Mouse (Mus musculus) embryonic facial prominence, embryonic 10.5 days (tissue): ENCODE measurements around the gene Card14. TPM values are rescaled to one million over a fixed set of nuclear protein-coding genes. Genes with fewer than 3 reads are reported as not detected.

Source experiments
- DNase-seq: peaks from one replicate; pipeline ENCODE4 v3.0.0-alpha.2; 2017; ENCODE audit warnings: low spot score
- H3K27ac ChIP-seq: fragments of 300-500 bp; sonication (generic); replicated peaks from 2 replicates; pipeline ENCODE4 v1.5.1; 2016; ENCODE audit warnings: mild to moderate bottlenecking
- H3K27me3 ChIP-seq: fragments of 300-500 bp; sonication (generic); replicated peaks from 2 replicates; pipeline ENCODE4 v1.6.1; 2016; ENCODE audit warnings: low read depth, mild to moderate bottlenecking; ENCODE audit not compliant: poor library complexity, severe bottlenecking
- H3K36me3 ChIP-seq: fragments of 300-500 bp; sonication (generic); replicated peaks from 2 replicates; pipeline ENCODE4 v1.6.1; 2016; ENCODE audit warnings: mild to moderate bottlenecking, moderate library complexity
- H3K4me1 ChIP-seq: fragments of 300-500 bp; sonication (generic); 2 replicates; pipeline ENCODE4 v1.6.1; 2016
- H3K4me3 ChIP-seq: fragments of 300-500 bp; sonication (generic); 2 replicates; pipeline ENCODE4 v1.5.1; 2016; ENCODE audit warnings: mild to moderate bottlenecking, moderate library complexity
- H3K9me3 ChIP-seq: fragments of 300-500 bp; sonication (generic); 2 replicates; pipeline ENCODE4 v1.6.1; 2016; ENCODE audit warnings: mild to moderate bottlenecking
- WGBS: fragments of 180-500 bp; shearing (Covaris S2); methylation state at CpG from one replicate; pipeline ENCODE4 v1.1.7; 2016; 5-methylcytosine and 5-hydroxymethylcytosine counted together
- polyA plus RNA-seq: library from polyadenylated mRNA; unstranded; fragments of >200 nt; fragmentation: Nextera tagmentation; extraction: Ambion mirVana; gene quantifications from 2 replicates; pipeline ENCODE4 v1.2.1, GENCODE M21; 2016

Card14 gene
- polyA plus RNA-seq, 1 experiment from 2014 or later: 0.05 TPM

DNA sequence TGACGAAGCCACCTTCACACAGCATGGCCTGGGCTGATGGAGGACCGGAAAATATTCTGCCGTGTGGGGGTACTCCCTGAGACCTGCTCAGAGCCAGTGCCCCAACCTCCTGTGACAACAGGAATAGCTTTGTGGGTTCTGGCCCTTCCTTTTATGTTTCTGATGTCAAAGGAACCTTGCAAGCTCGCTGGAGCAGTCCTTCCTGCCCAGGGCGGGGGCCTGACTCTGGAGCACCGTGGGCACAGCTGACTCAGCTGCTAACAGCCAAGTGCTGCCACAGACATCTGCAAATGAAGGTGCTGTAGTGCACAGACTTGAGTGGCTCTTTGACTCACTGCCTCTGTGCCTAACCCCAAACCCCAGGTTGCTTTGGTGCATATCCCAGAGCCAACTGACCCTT, 37.3 kb downstream of the Card14 start:
- Histone ChIP-seq H3K27ac (no peak overlapping the region), H3K36me3 (peaks cover 19% of the 10 kb centered on the region; the same call in 1 of the 2 replicates), H3K4me3 (no peak overlapping the region), H3K27me3 (no peaks in the 10 kb centered on the region), H3K4me1 (0 out of 2 replicates have a peak, but pooled peaks cover 2% of the 10 kb centered on the region), H3K9me3 (no peaks in the 10 kb centered on the region)
- DNase-seq: no peak
- WGBS: 73% methylated on average over 6 of the region's 6 CpGs

DNA sequence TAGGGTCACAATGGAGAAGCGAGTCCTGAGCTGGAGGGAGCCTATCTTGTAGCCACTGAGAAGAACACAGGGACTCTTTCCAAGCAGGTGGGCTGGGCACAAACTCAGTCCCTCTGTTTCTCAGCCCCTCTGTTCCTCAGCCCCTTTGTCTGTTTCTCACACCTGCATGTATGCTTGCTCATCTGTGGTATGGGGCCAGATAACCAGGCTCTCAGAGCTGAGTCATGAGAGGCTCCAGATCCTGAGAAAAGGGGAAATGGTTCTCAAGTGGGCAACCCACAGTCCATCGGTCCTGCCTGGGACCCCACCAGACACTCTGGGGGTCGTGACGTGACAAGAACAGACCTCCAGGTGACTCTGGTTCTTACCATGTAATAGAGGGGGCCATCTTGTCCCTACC, 39.6 kb downstream of the Card14 start:
- Histone ChIP-seq H3K9me3 (no peaks in the 10 kb centered on the region), H3K27ac (no peak overlapping the region), H3K4me3 (no peak overlapping the region), H3K27me3 (no peaks in the 10 kb centered on the region), H3K36me3 (peaks cover 19% of the 10 kb centered on the region; the same call in 1 of the 2 replicates), H3K4me1 (0 out of 2 replicates have a peak, but pooled peaks cover 2% of the 10 kb centered on the region)
- DNase-seq: no peak
- WGBS: 94% methylated on average over 4 of the region's 4 CpGs

- WGBS: 83% methylated on average over 7 of the region's 7 CpGs
- no peak overlapping the region for H3K27ac ChIP-seq
- H3K4me1 ChIP-seq: peaks cover 31% of the 10 kb centered on the region
- H3K9me3 ChIP-seq: no peaks in the 10 kb centered on the region
- no peak overlapping the region for H3K4me3 ChIP-seq
- H3K27me3 ChIP-seq: peaks cover 11% of the 10 kb centered on the region; the same call in 1 of the 2 replicates
- no peak for DNase-seq
- H3K36me3 ChIP-seq: 0 out of 2 replicates have a peak, but pooled peaks cover 7% of the 10 kb centered on the region
Measured at GRCm38 (mm10) chr11:119352113-119352512, 44.5 kb downstream of the Card14 start.

DNA sequence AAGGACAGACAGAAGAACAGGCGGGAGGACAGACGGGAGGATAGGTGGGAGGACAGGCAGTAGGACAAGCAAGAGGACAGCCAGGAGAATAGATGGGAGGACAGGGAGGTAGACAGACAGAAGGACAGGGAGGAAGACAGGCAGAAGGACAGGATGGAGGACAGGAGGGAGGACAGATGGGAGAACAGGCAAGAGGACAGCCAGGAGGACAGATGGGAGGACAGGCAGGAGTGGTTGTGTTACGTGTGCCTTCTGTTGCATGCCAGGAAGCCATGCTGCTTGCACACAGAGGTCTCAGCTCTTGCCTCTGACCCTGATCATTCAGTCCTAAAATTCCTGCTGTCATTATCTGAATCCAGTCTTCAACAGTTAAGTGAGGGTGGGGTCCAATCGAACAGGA, 46.4 kb downstream of the Card14 start:
- peaks cover 12% of the 10 kb centered on the region for H3K36me3 ChIP-seq
- H3K27ac ChIP-seq: no peak overlapping the region
- 84% methylated on average over 4 of the region's 4 CpGs for WGBS
- H3K27me3 ChIP-seq: peaks cover 11% of the 10 kb centered on the region; the same call in 1 of the 2 replicates
- no peak overlapping the region for H3K4me3 ChIP-seq
- no peak for DNase-seq
- no peaks in the 10 kb centered on the region for H3K9me3 ChIP-seq
- peaks cover 31% of the 10 kb centered on the region for H3K4me1 ChIP-seq

- Histone ChIP-seq H3K4me3 (peak overlapping the region; percentile 85), H3K4me1 (peaks cover 31% of the 10 kb centered on the region), H3K27ac (peak overlapping the region; percentile 86), H3K27me3 (peaks cover 11% of the 10 kb centered on the region; the same call in 1 of the 2 replicates), H3K36me3 (peaks cover 17% of the 10 kb centered on the region), H3K9me3 (no peaks in the 10 kb centered on the region)
- DNase-seq: no peak
- WGBS: 7% methylated on average over 23 of the region's 23 CpGs
Measured at GRCm38 (mm10) chr11:119354798-119355442, 47.4 kb downstream of the Card14 start.

- peak; percentile 92 for DNase-seq
- H3K9me3 ChIP-seq: no peaks in the 10 kb centered on the region
- peaks cover 11% of the 10 kb centered on the region; the same call in 1 of the 2 replicates for H3K27me3 ChIP-seq
- peaks cover 22% of the 10 kb centered on the region for H3K36me3 ChIP-seq
- peaks cover 31% of the 10 kb centered on the region for H3K4me1 ChIP-seq
- H3K27ac ChIP-seq: peak within 1 kb of the TSS; percentile 86
- 4% methylated on average over 40 of the region's 40 CpGs for WGBS
- H3K4me3 ChIP-seq: peak within 1 kb of the TSS; percentile 85
Measured at GRCm38 (mm10) chr11:119355443-119356385, 48.1 kb downstream of the Card14 start, which contains the start of the genes Sgsh and Slc26a11. Gene Sgsh (minus strand): TSS chr11:119355536. Gene Slc26a11 (plus strand): TSS chr11:119355557.

DNA sequence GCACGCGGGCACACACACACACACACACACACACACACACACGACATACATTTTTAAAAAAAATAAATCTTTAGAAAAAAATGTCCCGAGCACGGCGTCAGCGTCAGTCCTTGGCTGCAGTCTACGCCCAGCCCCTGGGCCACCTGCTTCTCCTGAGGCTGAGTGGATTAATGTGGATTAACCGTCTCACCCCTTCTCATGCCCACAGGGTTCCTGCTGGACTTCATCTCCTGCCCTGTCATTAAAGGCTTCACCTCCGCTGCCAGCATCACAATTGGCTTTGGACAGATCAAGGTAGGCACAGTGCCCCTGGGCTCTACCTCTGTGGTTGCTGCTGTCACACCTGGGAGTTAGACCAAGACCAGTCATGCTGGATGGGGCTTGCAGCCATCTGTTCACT, 51.5 kb downstream of the Card14 start:
- H3K36me3 ChIP-seq: peaks cover 42% of the 10 kb centered on the region
- no peak overlapping the region for H3K27ac ChIP-seq
- H3K27me3 ChIP-seq: peaks cover 2% of the 10 kb centered on the region; the same call in 1 of the 2 replicates
- no peak for DNase-seq
- H3K4me3 ChIP-seq: no peak overlapping the region
- WGBS: 85% methylated on average over 10 of the region's 10 CpGs
- peaks cover 40% of the 10 kb centered on the region for H3K4me1 ChIP-seq
- no peaks in the 10 kb centered on the region for H3K9me3 ChIP-seq

DNA sequence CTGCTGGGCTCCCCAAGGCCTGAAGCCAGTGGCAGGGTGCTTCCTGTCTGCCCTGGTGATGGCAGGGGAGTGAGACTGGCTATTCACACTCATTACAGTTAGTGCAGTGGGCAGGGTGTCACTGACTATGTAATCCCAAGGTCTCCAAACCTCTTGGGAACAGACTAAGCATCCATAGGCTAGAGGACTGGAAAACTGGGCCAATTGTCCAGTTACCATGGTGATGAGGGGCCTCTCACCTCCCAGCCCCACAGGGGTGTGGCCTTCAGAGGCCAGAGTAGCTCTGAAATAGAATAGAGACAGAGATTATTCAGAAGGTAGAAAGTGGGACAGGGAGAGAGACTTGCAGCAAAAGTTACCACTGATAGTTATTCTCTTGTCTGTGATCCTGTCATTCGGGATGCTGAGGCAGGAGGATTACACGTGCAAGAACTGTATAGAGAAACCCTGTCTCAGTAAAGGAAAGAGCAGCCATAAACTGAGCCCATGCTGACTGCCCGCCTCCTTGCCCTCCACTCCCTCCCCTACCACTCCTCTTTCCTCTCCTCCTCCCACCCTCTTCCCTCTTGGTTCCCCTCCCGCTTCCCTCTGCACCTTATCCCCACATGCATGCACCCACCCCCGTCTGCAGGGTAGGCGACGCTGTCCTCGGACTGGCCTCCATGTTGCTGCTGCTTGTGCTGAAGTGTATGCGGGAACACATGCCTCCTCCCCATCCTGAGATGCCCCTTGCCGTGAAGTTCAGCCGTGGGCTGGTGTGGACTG, 55.4 kb downstream of the Card14 start:
- H3K27ac ChIP-seq: peak overlapping the region; percentile 61
- 33% methylated on average over 11 of the region's 11 CpGs for WGBS
- H3K4me1 ChIP-seq: peaks cover 16% of the 10 kb centered on the region
- no peaks in the 10 kb centered on the region for H3K9me3 ChIP-seq
- DNase-seq: no peak
- no peaks in the 10 kb centered on the region for H3K27me3 ChIP-seq
- H3K36me3 ChIP-seq: peaks cover 69% of the 10 kb centered on the region
- peak overlapping the region; percentile 39 for H3K4me3 ChIP-seq

- Histone ChIP-seq H3K27ac (peak overlapping the region; percentile 54; the same call in 1 of the 2 replicates), H3K4me1 (peaks cover 16% of the 10 kb centered on the region), H3K27me3 (no peaks in the 10 kb centered on the region), H3K36me3 (peaks cover 72% of the 10 kb centered on the region), H3K4me3 (peak overlapping the region; percentile 39), H3K9me3 (no peaks in the 10 kb centered on the region)
- WGBS: 32% methylated on average over 11 of the region's 11 CpGs
- peak; percentile 83 for DNase-seq
Measured at GRCm38 (mm10) chr11:119363534-119364145, 56.1 kb downstream of the Card14 start.

- 72% methylated on average over 6 of the region's 6 CpGs for WGBS
- no peak for DNase-seq
Measured at GRCm38 (mm10) chr11:119375425-119375824, 67.9 kb downstream of the Card14 start.

GRCm38 (mm10) chr11:119377326-119377725, 69.8 kb downstream of the Card14 start:
- no peaks in the 10 kb centered on the region for H3K27me3 ChIP-seq
- no peak for DNase-seq
- H3K9me3 ChIP-seq: no peaks in the 10 kb centered on the region
- peaks cover 17% of the 10 kb centered on the region for H3K4me1 ChIP-seq
- H3K4me3 ChIP-seq: no peak overlapping the region
- no peak overlapping the region for H3K27ac ChIP-seq
- H3K36me3 ChIP-seq: peaks cover 47% of the 10 kb centered on the region
- WGBS: 93% methylated on average over 11 of the region's 11 CpGs

More at GRCm38 (mm10) chr11:119375425-119375824, 67.9 kb downstream of the Card14 start:
- H3K36me3 ChIP-seq: peaks cover 46% of the 10 kb centered on the region
- no peak overlapping the region for H3K27ac ChIP-seq
- no peaks in the 10 kb centered on the region for H3K9me3 ChIP-seq
- H3K4me3 ChIP-seq: no peak overlapping the region
- peaks cover 12% of the 10 kb centered on the region for H3K4me1 ChIP-seq
- no peaks in the 10 kb centered on the region for H3K27me3 ChIP-seq
